Mouse (Mus musculus): Measurements from ENCODE around the gene Celf2. TPM values are rescaled to one million over a fixed set of nuclear protein-coding genes. Genes with fewer than 3 reads are reported as not detected.

Gene Celf2
- total RNA-seq, 1 experiment = 3.7 TPM

DNA sequence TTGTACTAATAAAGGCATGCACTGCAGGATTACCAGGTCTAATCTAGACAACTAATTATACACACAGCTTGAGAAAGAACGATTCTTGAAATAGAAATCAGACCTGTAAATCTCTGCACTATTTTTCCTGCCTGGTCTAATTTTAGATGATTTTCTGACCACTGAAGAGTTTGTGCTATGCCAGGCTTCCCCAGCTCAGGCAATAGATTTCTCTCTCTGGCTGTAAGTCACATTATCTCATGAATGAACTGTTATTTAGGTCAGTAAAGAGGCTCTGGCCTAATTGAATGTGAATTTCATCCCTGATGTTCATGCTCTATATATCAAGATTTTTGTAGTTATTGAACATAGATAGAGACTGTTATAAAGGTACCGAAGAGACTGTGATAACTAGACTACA lies 694.1 kb downstream of the Celf2 start:
- no peaks in the 10 kb centered on the region for H3K36me3 ChIP-seq (ENCODE audit: control insufficient read depth, insufficient read depth, low read length, poor library complexity, severe bottlenecking)
- H3K9ac ChIP-seq (ENCODE audit: insufficient read depth, low read depth, low read length, poor library complexity, severe bottlenecking) = no peak overlapping the region
- no peaks in the 10 kb centered on the region for H3K9me3 ChIP-seq (ENCODE audit: control insufficient read depth, insufficient read depth, low read depth, low read length)
- DNase-seq (ENCODE audit: low read depth, low spot score) = no peak
- no peak overlapping the region for H3K4me3 ChIP-seq (ENCODE audit: insufficient read depth in 1 of 2, low read depth in 1 of 2, low read length in 2 of 2, poor library complexity in 1 of 2, severe bottlenecking in 1 of 2)
- in situ Hi-C loops (cut with MboI; ENCODE audit: low sequenced_read_pairs in 2 of 2, unreplicated experiment in 2 of 2) = no loop called here
- TF ChIP-seq CHD2 (IDR thresholded peaks at IDR 0.05; ENCODE audit: low read depth, low read length) = no peak
- TF ChIP-seq HCFC1 (IDR thresholded peaks at IDR 0.05; ENCODE audit: borderline replicate concordance, insufficient read depth, low read length) = no peak
- no peak for TF ChIP-seq ZNF384 (IDR thresholded peaks at IDR 0.05; ENCODE audit: low read depth, low read length)
- TF ChIP-seq MAFK (IDR thresholded peaks at IDR 0.05; ENCODE audit: insufficient read depth, low read depth, low read length) = no peak
- TF ChIP-seq ZC3H11A (IDR thresholded peaks at IDR 0.05; ENCODE audit: borderline replicate concordance, low read depth, low read length) = no peak
- H3K27ac ChIP-seq (ENCODE audit: insufficient read depth, low read depth, low read length, poor library complexity, severe bottlenecking) = no peak overlapping the region
- no peaks in the 10 kb centered on the region for H3K4me1 ChIP-seq (ENCODE audit: control insufficient read depth in 2 of 2, insufficient read depth in 2 of 2, low read length in 2 of 2, poor library complexity in 1 of 2)

DNA sequence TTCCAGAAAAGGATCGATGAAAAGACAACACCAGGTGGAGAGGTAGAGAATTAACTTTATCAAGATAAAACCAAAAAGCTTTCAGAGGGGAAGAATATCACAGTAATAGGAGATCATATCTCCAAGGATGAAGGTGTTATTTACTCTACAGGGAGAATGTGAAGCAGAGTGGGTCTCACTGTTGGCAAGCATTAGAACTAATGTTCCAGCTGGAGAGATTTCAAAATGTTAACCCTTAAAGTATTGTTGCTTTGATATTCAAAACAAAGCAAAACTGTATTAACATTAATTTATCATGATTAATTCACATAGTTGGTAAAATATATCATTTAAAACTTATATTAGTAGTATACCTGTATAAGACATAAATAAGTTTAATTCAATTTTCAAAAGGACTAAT lies 700.6 kb downstream of the Celf2 start:
- Histone ChIP-seq H3K4me3 (ENCODE audit: insufficient read depth in 1 of 2, low read depth in 1 of 2, low read length in 2 of 2, poor library complexity in 1 of 2, severe bottlenecking in 1 of 2) (no peak overlapping the region), H3K36me3 (ENCODE audit: control insufficient read depth, insufficient read depth, low read length, poor library complexity, severe bottlenecking) (no peaks in the 10 kb centered on the region), H3K9ac (ENCODE audit: insufficient read depth, low read depth, low read length, poor library complexity, severe bottlenecking) (no peak overlapping the region), H3K27ac (ENCODE audit: insufficient read depth, low read depth, low read length, poor library complexity, severe bottlenecking) (no peak overlapping the region), H3K9me3 (ENCODE audit: control insufficient read depth, insufficient read depth, low read depth, low read length) (no peaks in the 10 kb centered on the region), H3K4me1 (ENCODE audit: control insufficient read depth in 2 of 2, insufficient read depth in 2 of 2, low read length in 2 of 2, poor library complexity in 1 of 2) (no peaks in the 10 kb centered on the region)
- no peak for DNase-seq (ENCODE audit: low read depth, low spot score)
- no peak for TF ChIP-seq CHD2 (IDR thresholded peaks at IDR 0.05; ENCODE audit: low read depth, low read length)
- in situ Hi-C loops (cut with MboI; ENCODE audit: low sequenced_read_pairs in 2 of 2, unreplicated experiment in 2 of 2) = no loop called here

DNA sequence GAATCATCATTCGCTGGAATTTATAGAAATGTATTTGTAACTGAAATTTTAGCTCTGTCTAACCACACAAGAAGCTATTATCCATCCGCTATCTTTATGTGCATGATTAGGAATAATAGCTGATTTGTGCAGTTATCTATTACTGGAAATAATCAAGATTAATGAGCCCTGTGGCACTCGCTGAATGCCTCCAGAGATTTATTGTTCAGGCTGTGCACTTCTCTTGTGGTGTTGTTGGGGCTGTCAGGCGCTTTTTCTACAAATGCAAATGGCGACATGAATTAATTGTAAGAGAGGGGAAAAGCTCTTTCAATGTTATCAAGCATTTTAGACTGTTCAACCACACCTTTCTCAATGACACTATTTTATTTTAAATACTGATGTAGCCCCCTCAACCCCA lies 712.6 kb downstream of the Celf2 start:
- Histone ChIP-seq H3K9me3 (ENCODE audit: control insufficient read depth, insufficient read depth, low read depth, low read length) (no peaks in the 10 kb centered on the region), H3K4me1 (ENCODE audit: control insufficient read depth in 2 of 2, insufficient read depth in 2 of 2, low read length in 2 of 2, poor library complexity in 1 of 2) (no peaks in the 10 kb centered on the region), H3K9ac (ENCODE audit: insufficient read depth, low read depth, low read length, poor library complexity, severe bottlenecking) (no peak overlapping the region), H3K27ac (ENCODE audit: insufficient read depth, low read depth, low read length, poor library complexity, severe bottlenecking) (no peak overlapping the region), H3K36me3 (ENCODE audit: control insufficient read depth, insufficient read depth, low read length, poor library complexity, severe bottlenecking) (no peaks in the 10 kb centered on the region), H3K4me3 (ENCODE audit: insufficient read depth in 1 of 2, low read depth in 1 of 2, low read length in 2 of 2, poor library complexity in 1 of 2, severe bottlenecking in 1 of 2) (no peak overlapping the region)
- TF ChIP-seq CHD2 (IDR thresholded peaks at IDR 0.05; ENCODE audit: low read depth, low read length) = no peak
- no peak for TF ChIP-seq ZC3H11A (IDR thresholded peaks at IDR 0.05; ENCODE audit: borderline replicate concordance, low read depth, low read length)
- no peak for TF ChIP-seq MAFK (IDR thresholded peaks at IDR 0.05; ENCODE audit: insufficient read depth, low read depth, low read length)
- TF ChIP-seq HCFC1 (IDR thresholded peaks at IDR 0.05; ENCODE audit: borderline replicate concordance, insufficient read depth, low read length) = no peak
- no peak for TF ChIP-seq ZNF384 (IDR thresholded peaks at IDR 0.05; ENCODE audit: low read depth, low read length)
- in situ Hi-C loops (cut with MboI; ENCODE audit: low sequenced_read_pairs in 2 of 2, unreplicated experiment in 2 of 2) = no loop called here
- DNase-seq (ENCODE audit: low read depth, low spot score) = no peak

DNA sequence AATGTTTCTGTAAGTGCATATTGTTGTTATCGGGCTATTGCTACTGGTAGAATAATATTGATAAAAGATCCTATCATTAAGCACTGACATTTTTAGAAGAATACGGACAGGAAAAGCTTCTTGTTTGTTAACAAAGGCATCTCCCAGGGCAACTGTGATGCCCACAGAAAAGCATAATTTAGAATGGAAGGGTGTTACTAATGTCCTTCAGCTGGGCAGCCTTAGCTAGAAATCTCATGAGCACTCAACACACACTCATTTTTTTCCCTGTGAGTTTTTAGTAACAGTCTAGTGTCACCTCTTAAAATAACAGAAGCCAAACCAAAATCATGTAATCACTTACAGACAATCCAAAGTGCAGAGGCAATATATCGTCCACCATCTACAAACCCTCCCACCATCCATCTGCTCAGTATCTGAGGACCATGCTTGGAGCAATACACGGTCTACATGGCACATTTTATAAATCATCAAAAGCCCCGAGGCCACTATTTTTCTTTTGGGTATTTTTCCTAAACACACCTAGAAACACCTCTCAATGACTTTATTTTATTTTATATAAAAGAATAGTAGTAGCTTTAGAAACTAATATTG lies 713.3 kb downstream of the Celf2 start:
- Histone ChIP-seq H3K4me1 (ENCODE audit: control insufficient read depth in 2 of 2, insufficient read depth in 2 of 2, low read length in 2 of 2, poor library complexity in 1 of 2) (no peaks in the 10 kb centered on the region), H3K9me3 (ENCODE audit: control insufficient read depth, insufficient read depth, low read depth, low read length) (no peaks in the 10 kb centered on the region), H3K27ac (ENCODE audit: insufficient read depth, low read depth, low read length, poor library complexity, severe bottlenecking) (no peak overlapping the region), H3K9ac (ENCODE audit: insufficient read depth, low read depth, low read length, poor library complexity, severe bottlenecking) (no peak overlapping the region), H3K36me3 (ENCODE audit: control insufficient read depth, insufficient read depth, low read length, poor library complexity, severe bottlenecking) (no peaks in the 10 kb centered on the region), H3K4me3 (ENCODE audit: insufficient read depth in 1 of 2, low read depth in 1 of 2, low read length in 2 of 2, poor library complexity in 1 of 2, severe bottlenecking in 1 of 2) (no peak overlapping the region)
- no peak for DNase-seq (ENCODE audit: low read depth, low spot score)
- in situ Hi-C loops (cut with MboI; ENCODE audit: low sequenced_read_pairs in 2 of 2, unreplicated experiment in 2 of 2) = no loop called here
- TF ChIP-seq ZC3H11A (IDR thresholded peaks at IDR 0.05; ENCODE audit: borderline replicate concordance, low read depth, low read length) (no peak), MAFK (IDR thresholded peaks at IDR 0.05; ENCODE audit: insufficient read depth, low read depth, low read length) (no peak), CHD2 (IDR thresholded peaks at IDR 0.05; ENCODE audit: low read depth, low read length) (no peak), HCFC1 (IDR thresholded peaks at IDR 0.05; ENCODE audit: borderline replicate concordance, insufficient read depth, low read length) (no peak), ZNF384 (IDR thresholded peaks at IDR 0.05; ENCODE audit: low read depth, low read length) (no peak)

DNA sequence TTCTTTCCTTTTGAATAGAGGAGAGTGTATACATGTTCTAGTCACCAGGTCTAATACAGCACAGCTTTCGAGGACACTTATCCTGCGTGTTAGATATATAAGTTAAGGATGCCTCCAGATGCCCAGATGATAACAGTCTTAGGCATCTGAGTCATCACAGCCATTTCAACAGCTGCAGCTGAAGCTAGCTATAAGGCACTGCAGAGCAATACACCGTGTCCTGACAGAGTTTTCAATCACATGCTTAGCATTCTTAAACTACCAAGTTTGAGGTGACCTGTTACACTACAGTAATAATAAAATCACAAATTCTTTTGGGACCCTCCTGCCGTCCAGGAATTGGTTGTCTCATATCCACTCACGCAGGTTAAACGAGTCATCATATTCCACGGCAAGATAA lies 714.5 kb downstream of the Celf2 start:
- TF ChIP-seq MAFK (IDR thresholded peaks at IDR 0.05; ENCODE audit: insufficient read depth, low read depth, low read length) (no peak), CHD2 (IDR thresholded peaks at IDR 0.05; ENCODE audit: low read depth, low read length) (no peak), HCFC1 (IDR thresholded peaks at IDR 0.05; ENCODE audit: borderline replicate concordance, insufficient read depth, low read length) (no peak), ZNF384 (IDR thresholded peaks at IDR 0.05; ENCODE audit: low read depth, low read length) (no peak), ZC3H11A (IDR thresholded peaks at IDR 0.05; ENCODE audit: borderline replicate concordance, low read depth, low read length) (no peak)
- H3K4me1 ChIP-seq (ENCODE audit: control insufficient read depth in 2 of 2, insufficient read depth in 2 of 2, low read length in 2 of 2, poor library complexity in 1 of 2) = no peaks in the 10 kb centered on the region; a peak in 1 of 4 replicates
- H3K36me3 ChIP-seq (ENCODE audit: control insufficient read depth, insufficient read depth, low read length, poor library complexity, severe bottlenecking) = no peaks in the 10 kb centered on the region
- H3K4me3 ChIP-seq (ENCODE audit: insufficient read depth in 1 of 2, low read depth in 1 of 2, low read length in 2 of 2, poor library complexity in 1 of 2, severe bottlenecking in 1 of 2) = no peak overlapping the region
- in situ Hi-C loops (cut with MboI; ENCODE audit: low sequenced_read_pairs in 2 of 2, unreplicated experiment in 2 of 2) = no loop called here
- H3K9me3 ChIP-seq (ENCODE audit: control insufficient read depth, insufficient read depth, low read depth, low read length) = no peaks in the 10 kb centered on the region
- no peak overlapping the region for H3K27ac ChIP-seq (ENCODE audit: insufficient read depth, low read depth, low read length, poor library complexity, severe bottlenecking)
- no peak overlapping the region for H3K9ac ChIP-seq (ENCODE audit: insufficient read depth, low read depth, low read length, poor library complexity, severe bottlenecking)
- DNase-seq (ENCODE audit: low read depth, low spot score) = no peak

Data from ES-E14 (cell line).